Mouse (Mus musculus) adrenal gland, postnatal 14 days (tissue): ENCODE measurements around the gene Piezo1. TPM values are rescaled to one million over a fixed set of nuclear protein-coding genes. Genes with fewer than 3 reads are reported as not detected.

ENCODE experiments used
- microRNA-seq, 2 experiments: library from miRNA; unstranded; fragments of <30 nt; microRNA quantifications; one replicate each; pipeline ENCODE4 v1.2.0; 2021
- total RNA-seq: library from RNA; stranded (reverse); gene quantifications from 2 replicates; pipeline ENCODE4 v1.2.3, GENCODE M21; 2021

The Piezo1 gene
- total RNA-seq, 1 experiment from 2014 or later: 23.2 TPM

Small RNA genes within 50 kb of the gene (microRNA-seq; reads per million reads assigned to microRNA genes)
- gene Gm24366: 0 reads per million in 2 experiments

Other genes starting within 250 kb of the Piezo1 start
- not detected in 2 replicates for gene Trhr2, start 190.6 kb downstream of the Piezo1 start, total RNA-seq
- gene Zc3h18, start 174.7 kb downstream of the Piezo1 start, total RNA-seq: 39.5 and 40.6 TPM in 2 replicates
- gene Il17c, start 129.3 kb downstream of the Piezo1 start, total RNA-seq: not detected in 2 replicates
- gene Cyba, start 118.4 kb downstream of the Piezo1 start, total RNA-seq: 25.5 and 47.7 TPM in 2 replicates
- gene Mvd, start 107.9 kb downstream of the Piezo1 start, total RNA-seq: 10.6 and 13.3 TPM in 2 replicates
- 0.45 TPM in 1 of 2 replicates, not detected in the other for gene Snai3, start 90.6 kb downstream of the Piezo1 start, total RNA-seq
- gene Rnf166, start 75.3 kb downstream of the Piezo1 start, total RNA-seq: 37.9 and 38.5 TPM in 2 replicates
- 21.3 and 23.0 TPM in 2 replicates for gene Ctu2, start 75.2 kb downstream of the Piezo1 start, total RNA-seq
- 15.5 and 15.8 TPM in 2 replicates for gene Cdt1, start 16.7 kb upstream of the Piezo1 start, total RNA-seq
- gene Aprt, start 25.6 kb upstream of the Piezo1 start, total RNA-seq: 71.3 and 74.9 TPM in 2 replicates
- 5.4 and 7.5 TPM in 2 replicates for gene Galns, start 60.1 kb upstream of the Piezo1 start, total RNA-seq
- gene Trappc2l, start 60.3 kb upstream of the Piezo1 start, total RNA-seq: 47.6 and 52.6 TPM in 2 replicates
- gene Pabpn1l, start 71.4 kb upstream of the Piezo1 start, total RNA-seq: not detected in 2 replicates
- gene Cbfa2t3, start 147.8 kb upstream of the Piezo1 start, total RNA-seq: 13.6 and 14.9 TPM in 2 replicates
- gene Acsf3, start 224.2 kb upstream of the Piezo1 start, total RNA-seq: 48.0 and 50.6 TPM in 2 replicates